Comparison of ENCODE assay signal across 8 mouse cellular contexts in genomic region chr11:99023094-99023493, GRCm38 (mm10). TPM values are rescaled to one million over a fixed set of nuclear protein-coding genes. Genes with fewer than 3 reads are reported as not detected.
A peak's percentile ranks its signal among the peaks of the same experiment; 100 is the strongest.
DNase-seq lines count a peak whose midpoint lies in the region; ATAC-seq and TF ChIP-seq lines count a peak whose summit lies in the region.

No protein-coding gene starts in this region.

- no peaks in the 10 kb centered on the region for H3K27me3 ChIP-seq in megakaryocyte, embryonic 14.5 days (replicated peaks)
- H3K27me3 ChIP-seq in embryonic facial prominence, embryonic 13.5 days = no peaks in the 10 kb centered on the region
- no peaks in the 10 kb centered on the region for H3K27me3 ChIP-seq in intestine, postnatal 0 days (replicated peaks; ENCODE audit: control insufficient read depth, insufficient read depth, low read length)
- H3K27me3 ChIP-seq in neural tube, embryonic 15.5 days (replicated peaks) = no peaks in the 10 kb centered on the region

- H3K4me1 ChIP-seq in megakaryocyte, embryonic 14.5 days = peaks cover 36% of the 10 kb centered on the region
- peaks cover 20% of the 10 kb centered on the region for H3K4me1 ChIP-seq in embryonic facial prominence, embryonic 13.5 days
- no peaks in the 10 kb centered on the region for H3K4me1 ChIP-seq in intestine, postnatal 0 days (replicated peaks; ENCODE audit: control insufficient read depth, insufficient read depth, low read length)
- H3K4me1 ChIP-seq in neural tube, embryonic 15.5 days = peaks cover 13% of the 10 kb centered on the region

- TF ChIP-seq CTCF in intestine, postnatal 0 days (IDR thresholded peaks at IDR 0.05; ENCODE audit: low read depth) = no peak

- peak overlapping the region; percentile 83 for H3K9ac ChIP-seq in embryonic facial prominence, embryonic 13.5 days
- peak overlapping the region; percentile 63 for H3K9ac ChIP-seq in intestine, postnatal 0 days (ENCODE audit: low read depth, low read length)
- no peak overlapping the region for H3K9ac ChIP-seq in neural tube, embryonic 15.5 days (replicated peaks)

- DNase-seq in spleen, postnatal 14 days (ENCODE audit: low spot score in 2 of 2) = no peak
- no peak for DNase-seq in gastrocnemius, adult 8-10 months (ENCODE audit: low spot score in 2 of 2)
- DNase-seq in urinary bladder, postnatal 36 days (ENCODE audit: low spot score in 2 of 2) = no peak

- peak overlapping the region; percentile 70 for H3K4me2 ChIP-seq in embryonic facial prominence, embryonic 13.5 days
- H3K4me2 ChIP-seq in intestine, postnatal 0 days (replicated peaks; ENCODE audit: low read depth) = peak overlapping the region; percentile 72
- peak overlapping the region; percentile 86 for H3K4me2 ChIP-seq in neural tube, embryonic 15.5 days

- ATAC-seq in megakaryocyte, adult 5-6 weeks (ENCODE audit: poor library complexity, severe bottlenecking) = no peak
- no peak for ATAC-seq in embryonic facial prominence, embryonic 13.5 days (ENCODE audit: insufficient number of reproducible peaks, insufficient read depth, low FRiP score, low TSS enrichment, low read depth)
- no peak for ATAC-seq in intestine, postnatal 0 days
- no peak for ATAC-seq in neural tube, embryonic 15.5 days (ENCODE audit: low FRiP score)

- WGBS in embryonic facial prominence, embryonic 13.5 days = 7% methylated on average over 4 of the region's 4 CpGs
- 3% methylated on average over 4 of the region's 4 CpGs for WGBS in intestine, postnatal 0 days
- 18% methylated on average over 4 of the region's 4 CpGs for WGBS in neural tube, embryonic 15.5 days

- H3K4me3 ChIP-seq in megakaryocyte, embryonic 14.5 days (replicated peaks) = peak overlapping the region; percentile 95
- H3K4me3 ChIP-seq in embryonic facial prominence, embryonic 13.5 days = peak overlapping the region; percentile 70
- peak overlapping the region; percentile 71 for H3K4me3 ChIP-seq in intestine, postnatal 0 days (ENCODE audit: low read depth, low read length)
- H3K4me3 ChIP-seq in neural tube, embryonic 15.5 days (replicated peaks) = peak overlapping the region; percentile 59

- no peaks in the 10 kb centered on the region for H3K9me3 ChIP-seq in megakaryocyte, embryonic 14.5 days
- no peaks in the 10 kb centered on the region for H3K9me3 ChIP-seq in embryonic facial prominence, embryonic 13.5 days
- no peaks in the 10 kb centered on the region for H3K9me3 ChIP-seq in intestine, postnatal 0 days (ENCODE audit: control insufficient read depth)
- H3K9me3 ChIP-seq in neural tube, embryonic 15.5 days (replicated peaks) = no peaks in the 10 kb centered on the region

- H3K36me3 ChIP-seq in megakaryocyte, embryonic 14.5 days (replicated peaks; ENCODE audit: low read length) = peaks cover 39% of the 10 kb centered on the region
- H3K36me3 ChIP-seq in embryonic facial prominence, embryonic 13.5 days = peaks cover 34% of the 10 kb centered on the region
- peaks cover 11% of the 10 kb centered on the region; the same call in 1 of the 2 replicates for H3K36me3 ChIP-seq in intestine, postnatal 0 days (ENCODE audit: control insufficient read depth, insufficient read depth)
- no peaks in the 10 kb centered on the region for H3K36me3 ChIP-seq in neural tube, embryonic 15.5 days

- H3K27ac ChIP-seq in embryonic facial prominence, embryonic 13.5 days = no peak overlapping the region
- H3K27ac ChIP-seq in intestine, postnatal 0 days (ENCODE audit: low read depth, low read length) = no peak overlapping the region
- no peak overlapping the region for H3K27ac ChIP-seq in neural tube, embryonic 15.5 days (replicated peaks)

RNA-seq across cellular contexts. Expression of gene Top2a, which starts 0.9 kb away (rescaled TPM):
- polyA plus RNA-seq in megakaryocyte, embryonic 14.5 days (2012; ENCODE audit: insufficient read depth, low replicate concordance) = 6.9 and 12.1 TPM in 2 replicates
- 299 and 310 TPM in 2 replicates for total RNA-seq in megakaryocyte, adult 5-6 weeks (2015)
- total RNA-seq in megakaryocyte, adult 5-6 weeks (2017) = 694 and 703 TPM in 2 replicates
- 272 and 279 TPM in 2 replicates for polyA plus RNA-seq in embryonic facial prominence, embryonic 13.5 days (2015; fragmentation: Nextera tagmentation; extraction: Ambion mirVana)
- 40.9 and 41.8 TPM in 2 replicates for polyA plus RNA-seq in intestine, postnatal 0 days (2015; fragmentation: Nextera tagmentation; extraction: Ambion mirVana)
- 25.8 and 71.2 TPM in 2 replicates for polyA plus RNA-seq in neural tube, embryonic 15.5 days (2015; fragmentation: Nextera tagmentation; extraction: Ambion mirVana)
- under 1 TPM in 3 of 4 experiments, not detected in 1; 0.25 to 0.60 (median 0.29) TPM for total RNA-seq in gastrocnemius, adult 8-10 months (2022)

RNA-seq across cellular contexts. Expression of gene Igfbp4, which starts 17.9 kb away (rescaled TPM):
- polyA plus RNA-seq in megakaryocyte, embryonic 14.5 days (2012; ENCODE audit: insufficient read depth, low replicate concordance) = 28.0 and 111 TPM in 2 replicates
- total RNA-seq in megakaryocyte, adult 5-6 weeks (2015) = 16.0 and 17.3 TPM in 2 replicates
- 31.3 and 33.3 TPM in 2 replicates for total RNA-seq in megakaryocyte, adult 5-6 weeks (2017)
- polyA plus RNA-seq in embryonic facial prominence, embryonic 13.5 days (2015; fragmentation: Nextera tagmentation; extraction: Ambion mirVana) = 1,128 and 1,158 TPM in 2 replicates
- polyA plus RNA-seq in intestine, postnatal 0 days (2015; fragmentation: Nextera tagmentation; extraction: Ambion mirVana) = 174 and 176 TPM in 2 replicates
- polyA plus RNA-seq in neural tube, embryonic 15.5 days (2015; fragmentation: Nextera tagmentation; extraction: Ambion mirVana) = 151 and 215 TPM in 2 replicates
- 10 to 100 TPM; 23.4 to 50.7 (median 34.4) TPM for total RNA-seq in gastrocnemius, adult 8-10 months (2022)

RNA-seq across cellular contexts. Expression of gene Gjd3, which starts 40.3 kb away (rescaled TPM):
- not detected in 2 replicates for polyA plus RNA-seq in megakaryocyte, embryonic 14.5 days (2012; ENCODE audit: insufficient read depth, low replicate concordance)
- not detected in 2 replicates for total RNA-seq in megakaryocyte, adult 5-6 weeks (2015)
- not detected in 2 replicates for total RNA-seq in megakaryocyte, adult 5-6 weeks (2017)
- polyA plus RNA-seq in embryonic facial prominence, embryonic 13.5 days (2015; fragmentation: Nextera tagmentation; extraction: Ambion mirVana) = 0.34 and 0.44 TPM in 2 replicates
- polyA plus RNA-seq in intestine, postnatal 0 days (2015; fragmentation: Nextera tagmentation; extraction: Ambion mirVana) = 0.61 and 0.80 TPM in 2 replicates
- polyA plus RNA-seq in neural tube, embryonic 15.5 days (2015; fragmentation: Nextera tagmentation; extraction: Ambion mirVana) = 2.2 and 3.0 TPM in 2 replicates
- total RNA-seq in gastrocnemius, adult 8-10 months (2022) = not detected
